Mouse (Mus musculus) small intestine, adult 2 months (tissue): ENCODE data around the gene Olfr338. TPM values are rescaled to one million over a fixed set of nuclear protein-coding genes. Genes with fewer than 3 reads are reported as not detected.
"Not testable (repeated sequence)": the region's sequence is repeated elsewhere in the genome, so short reads cannot be mapped to it uniquely, and the experiment has no call there.

Experiments
- H3K27ac ChIP-seq: fragments of 200-500 bp; 2 replicates; pipeline ENCODE4 v1.5.1; 2012; ENCODE audit warnings: low read depth, low read length, control low read depth, inconsistent platforms; ENCODE audit not compliant: insufficient read depth
- H3K27me3 ChIP-seq: fragments of 200-500 bp; 2 replicates; pipeline ENCODE4 v1.6.1; 2012; ENCODE audit warnings: mild to moderate bottlenecking, moderate library complexity, low read length, inconsistent platforms; ENCODE audit not compliant: control insufficient read depth, insufficient read depth
- H3K36me3 ChIP-seq: fragments of 200-500 bp; 2 replicates; pipeline ENCODE4 v1.6.1; 2012; ENCODE audit warnings: mild to moderate bottlenecking, low read length, control low read depth, inconsistent platforms; ENCODE audit not compliant: control insufficient read depth, insufficient read depth
- H3K4me1 ChIP-seq: fragments of 200-500 bp; 2 replicates; pipeline ENCODE4 v1.6.1; 2012; ENCODE audit warnings: low read length, inconsistent platforms, mixed read lengths; ENCODE audit not compliant: control insufficient read depth, insufficient read depth, insufficient read length
- H3K4me3 ChIP-seq: fragments of 200-500 bp; 2 replicates; pipeline ENCODE4 v1.5.1; 2012; ENCODE audit warnings: low read depth, mild to moderate bottlenecking, control low read depth, inconsistent platforms, low read length, moderate library complexity
- CTCF ChIP-seq: fragments of 200-500 bp; IDR thresholded peaks from 2 replicates; pipeline ENCODE4 v1.5.1; 2012; ENCODE audit warnings: low read depth, mild to moderate bottlenecking, control low read depth, inconsistent platforms, low read length, moderate library complexity, mixed read lengths; ENCODE audit not compliant: insufficient replicate concordance, insufficient read length; ENCODE audit errors: extremely low read depth
- POLR2A ChIP-seq: fragments of 200-500 bp; IDR thresholded peaks from 2 replicates; pipeline ENCODE4 v1.6.1; 2012; ENCODE audit warnings: low read depth, mild to moderate bottlenecking, control low read depth, inconsistent platforms, low read length, moderate library complexity
- WGBS: fragments of 180-500 bp; shearing (Covaris S2); methylation state at CpG from one replicate; pipeline ENCODE4 v1.1.7; 2018; 5-methylcytosine and 5-hydroxymethylcytosine counted together
- polyA plus RNA-seq: library from polyadenylated mRNA; depleted of rRNA; stranded (reverse); fragments of >200 nt; gene quantifications from 2 replicates; pipeline ENCODE4 v1.2.3, GENCODE M21; 2012; rRNA removed

Gene Olfr338
- not detected in 2 replicates for polyA plus RNA-seq

DNA sequence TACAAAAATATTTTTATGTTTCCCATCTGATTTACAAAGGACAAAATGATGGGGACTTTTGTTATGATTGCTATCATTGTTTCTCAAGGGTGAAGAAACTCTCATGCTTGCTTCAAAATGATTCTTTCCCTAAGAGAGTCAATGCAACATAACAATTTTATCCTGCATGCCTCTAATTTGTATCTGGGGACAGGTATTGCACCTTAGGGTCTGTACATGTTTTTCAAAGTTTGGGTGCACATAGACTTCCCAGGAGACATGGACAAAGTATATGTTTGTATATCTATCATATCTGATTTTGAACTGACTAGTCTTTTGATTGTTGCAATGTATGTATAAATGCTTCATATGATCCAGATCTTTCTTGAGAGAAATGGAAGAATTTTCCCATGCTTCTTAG lies at the start of gene Olfr338:
Olfr338 (plus strand) TSS at position 301 of the 400 bp plus-strand sequence.
- Histone ChIP-seq H3K4me3 (no peak within 1 kb of the TSS), H3K27me3 (no peaks in the 10 kb centered on the region), H3K36me3 (no peaks in the 10 kb centered on the region), H3K27ac (no peak within 1 kb of the TSS), H3K4me1 (no peaks in the 10 kb centered on the region)
- TF ChIP-seq POLR2A (no peak), CTCF (no peak)

DNA sequence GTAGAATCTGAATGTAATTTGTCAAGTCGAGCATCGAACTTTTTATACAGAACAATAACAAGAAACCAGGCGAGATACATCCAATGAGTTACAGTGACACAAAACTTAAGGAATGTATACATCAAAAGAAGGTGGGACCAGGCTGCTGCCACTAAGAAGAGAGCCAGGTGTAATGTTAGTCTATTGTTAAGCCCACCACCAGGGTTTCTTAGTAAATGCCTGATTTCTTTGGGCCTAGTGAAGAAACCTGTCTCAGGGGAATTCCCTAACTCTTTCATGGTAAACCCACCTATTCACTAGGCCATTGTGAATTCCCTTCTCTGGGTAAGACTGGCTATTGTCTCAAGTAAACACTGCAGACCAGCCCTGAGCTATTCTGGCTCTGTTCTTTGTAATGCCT lies 41.9 kb downstream of the Olfr338 start:
- not testable (repeated sequence) for H3K27me3 ChIP-seq, H3K4me3 ChIP-seq, H3K36me3 ChIP-seq, H3K27ac ChIP-seq, H3K4me1 ChIP-seq
- 79% methylated on average over 3 of the region's 3 CpGs for WGBS

DNA sequence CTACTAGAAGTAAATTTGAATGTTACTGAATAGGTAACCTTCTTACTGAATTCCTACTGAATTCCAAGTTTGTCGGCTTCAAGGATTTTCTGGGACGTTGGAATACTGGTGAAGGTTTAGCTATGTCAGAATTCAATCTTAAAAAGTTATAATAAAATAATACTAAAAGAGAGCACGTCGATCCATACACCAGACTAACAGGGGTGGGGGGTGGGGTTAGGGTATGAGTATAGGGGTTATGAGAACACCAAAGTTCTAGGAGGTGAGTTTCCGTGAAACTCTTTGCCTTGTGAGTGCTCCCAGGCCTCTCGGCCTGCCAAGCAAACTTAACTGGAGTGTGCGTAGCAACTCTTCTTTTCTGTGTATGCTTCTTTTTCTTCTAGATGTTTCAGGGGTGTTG lies 42.3 kb downstream of the Olfr338 start:
- 89% methylated on average over 7 of the region's 7 CpGs for WGBS
- H3K36me3 ChIP-seq, H3K4me3 ChIP-seq, H3K27ac ChIP-seq, H3K27me3 ChIP-seq, H3K4me1 ChIP-seq: not testable (repeated sequence)

DNA sequence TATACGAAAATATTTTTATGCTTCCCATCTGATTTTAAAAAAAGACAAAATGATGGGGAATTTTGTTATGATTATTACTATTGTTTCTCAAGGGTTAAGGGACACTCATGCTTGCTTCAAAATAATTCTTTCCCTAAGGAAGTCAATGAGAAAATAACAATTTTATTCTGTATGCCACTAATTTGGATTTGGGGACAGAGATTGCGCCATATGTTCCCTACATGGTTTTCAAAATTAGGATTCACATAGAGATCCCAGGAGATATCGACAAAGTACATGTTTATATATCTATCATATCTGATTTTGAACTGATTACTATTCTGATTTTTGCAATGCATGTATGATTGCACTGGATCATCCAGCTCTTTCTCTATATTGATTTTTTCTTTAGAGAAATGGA lies 45.3 kb downstream of the Olfr338 start, which contains the start of gene Olfr339:
Olfr339 (plus strand) TSS at position 301 of the 400 bp plus-strand sequence.
- TF ChIP-seq CTCF (no peak), POLR2A (no peak)
- Histone ChIP-seq H3K27ac (no peak within 1 kb of the TSS), H3K4me1 (no peaks in the 10 kb centered on the region), H3K36me3 (no peaks in the 10 kb centered on the region), H3K27me3 (no peaks in the 10 kb centered on the region), H3K4me3 (no peak within 1 kb of the TSS)
- 82% methylated on average over 3 of the region's 3 CpGs for WGBS

Other genes with a start within 250 kb of the Olfr338 start
- 10.6 and 18.0 TPM in 2 replicates for gene Mrrf, start 237.1 kb upstream of the Olfr338 start, polyA plus RNA-seq
- gene Rbm18, start 236.7 kb upstream of the Olfr338 start, polyA plus RNA-seq = 3.4 and 4.3 TPM in 2 replicates
- 24.4 and 24.7 TPM in 2 replicates for gene Ptgs1, start 143.1 kb upstream of the Olfr338 start, polyA plus RNA-seq
- gene Olfr339, start 45.4 kb downstream of the Olfr338 start, polyA plus RNA-seq = not detected in 2 replicates
- gene Olfr340, start 79.1 kb downstream of the Olfr338 start, polyA plus RNA-seq = not detected in 2 replicates
- not detected in 2 replicates for gene Olfr341, start 108.9 kb downstream of the Olfr338 start, polyA plus RNA-seq
- gene Olfr342, start 151.5 kb downstream of the Olfr338 start, polyA plus RNA-seq = not detected in 2 replicates
- not detected in 2 replicates for gene Olfr344, start 193.1 kb downstream of the Olfr338 start, polyA plus RNA-seq